Mouse (Mus musculus) liver, embryonic 11.5 days (tissue): ENCODE data around the gene Gm10837. TPM values are rescaled to one million over a fixed set of nuclear protein-coding genes. Genes with fewer than 3 reads are reported as not detected.

Experiments
- ATAC-seq: fragments of 200-750 bp; cut with Nextera tagmentation; replicated peaks from 2 replicates; pipeline ENCODE4 v1.8.0; 2017; ENCODE audit warnings: moderate number of reproducible peaks, mild to moderate bottlenecking, moderate TSS enrichment, moderate library complexity; ENCODE audit not compliant: low FRiP score
- DNase-seq: peaks from one replicate; pipeline ENCODE4 v3.0.0-alpha.2; 2017; ENCODE audit warnings: low spot score
- H3K27ac ChIP-seq: fragments of 300-500 bp; sonication (generic); 2 replicates; pipeline ENCODE4 v1.5.1; 2014; ENCODE audit warnings: mild to moderate bottlenecking, low read depth, low read length, control low read depth
- H3K27me3 ChIP-seq: fragments of 300-500 bp; sonication (generic); replicated peaks from 2 replicates; pipeline ENCODE4 v1.6.1; 2014; ENCODE audit warnings: low read length, mixed read lengths; ENCODE audit not compliant: control insufficient read depth, insufficient read depth
- H3K36me3 ChIP-seq: fragments of 300-500 bp; sonication (generic); 2 replicates; pipeline ENCODE4 v1.6.1; 2014; ENCODE audit warnings: mild to moderate bottlenecking, low read length, moderate library complexity, mixed read lengths; ENCODE audit not compliant: control insufficient read depth, insufficient read depth
- H3K4me1 ChIP-seq: fragments of 300-500 bp; sonication (generic); replicated peaks from 2 replicates; pipeline ENCODE4 v1.6.1; 2014; ENCODE audit warnings: low read length, mixed read lengths; ENCODE audit not compliant: control insufficient read depth, insufficient read depth
- H3K4me2 ChIP-seq: fragments of 300-500 bp; sonication (generic); 2 replicates; pipeline ENCODE4 v1.6.1; 2014; ENCODE audit warnings: mild to moderate bottlenecking, control low read depth, moderate library complexity
- H3K4me3 ChIP-seq: fragments of 300-500 bp; sonication (generic); 2 replicates; pipeline ENCODE4 v1.5.1; 2014; ENCODE audit warnings: low read depth, low read length, control low read depth
- H3K9ac ChIP-seq: fragments of 300-500 bp; sonication (generic); 2 replicates; pipeline ENCODE4 v1.6.1; 2014; ENCODE audit warnings: low read depth, low read length, control low read depth
- H3K9me3 ChIP-seq: fragments of 300-500 bp; sonication (generic); 2 replicates; pipeline ENCODE4 v1.6.1; 2016; ENCODE audit warnings: low read length, inconsistent platforms, mixed read lengths; ENCODE audit not compliant: control insufficient read depth
- WGBS: fragments of 180-500 bp; shearing (Covaris S2); extraction: QIAGEN DNeasy Blood & Tissue Kit; methylation state at CpG from one replicate; pipeline ENCODE4 v1.1.7; 2014; 5-methylcytosine and 5-hydroxymethylcytosine counted together
- polyA plus RNA-seq: library from polyadenylated mRNA; unstranded; fragments of >200 nt; fragmentation: Nextera tagmentation; extraction: Ambion mirVana; gene quantifications from 2 replicates; pipeline ENCODE4 v1.2.1, GENCODE M21; 2014

The Gm10837 gene
- polyA plus RNA-seq, 1 experiment from 2014 or later = not detected

- Histone ChIP-seq H3K27ac (no peak overlapping the region), H3K27me3 (peaks cover 100% of the 10 kb centered on the region), H3K9me3 (no peaks in the 10 kb centered on the region), H3K36me3 (no peaks in the 10 kb centered on the region), H3K4me3 (no peak overlapping the region), H3K4me1 (peaks cover 5% of the 10 kb centered on the region; the same call in 1 of the 2 replicates), H3K9ac (no peak overlapping the region), H3K4me2 (no peak overlapping the region)
- peak; percentile 37 for DNase-seq
- no peak for ATAC-seq
- WGBS = 4% methylated on average over 28 of the region's 28 CpGs
These were observed 21.2 kb upstream of the Gm10837 start for GRCm38 (mm10) chr14:122468971-122469755.

DNA sequence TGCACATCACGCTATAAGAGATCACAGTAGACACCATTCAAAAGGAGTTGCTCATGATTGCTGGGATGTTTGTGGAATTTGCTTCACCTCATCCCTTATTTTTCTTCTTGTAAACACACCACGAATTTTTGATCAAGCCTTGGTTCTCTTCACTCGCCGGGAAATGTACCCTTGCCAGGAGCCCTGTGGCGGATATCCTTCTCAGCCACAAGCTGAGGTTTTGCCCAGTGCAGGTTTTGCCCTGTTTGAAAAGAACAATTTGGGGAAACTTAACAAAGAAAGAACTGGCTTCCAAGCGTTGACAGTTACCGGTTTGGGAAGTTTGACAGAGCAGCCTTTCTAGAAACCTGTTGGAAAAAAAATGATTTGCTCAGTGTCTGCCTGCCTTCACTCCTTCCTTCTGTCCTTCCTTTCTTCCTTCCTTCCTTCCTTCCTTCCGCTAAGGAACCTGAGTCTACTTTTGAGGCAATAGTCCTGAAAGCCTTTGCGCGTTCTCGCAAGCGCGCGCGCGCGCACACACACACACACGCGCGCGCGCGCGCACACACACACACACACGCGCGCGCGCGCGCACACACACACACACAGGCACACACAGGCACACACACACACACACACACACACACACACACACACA, 18.8 kb upstream of the Gm10837 start:
- Histone ChIP-seq H3K4me2 (no peak overlapping the region), H3K27ac (no peak overlapping the region), H3K27me3 (peaks cover 100% of the 10 kb centered on the region), H3K4me3 (no peak overlapping the region), H3K36me3 (no peaks in the 10 kb centered on the region), H3K9me3 (no peaks in the 10 kb centered on the region), H3K9ac (no peak overlapping the region), H3K4me1 (peaks cover 7% of the 10 kb centered on the region; the same call in 1 of the 2 replicates)
- no peak for ATAC-seq
- WGBS = 9% methylated on average over 31 of the region's 31 CpGs
- no peak for DNase-seq

DNA sequence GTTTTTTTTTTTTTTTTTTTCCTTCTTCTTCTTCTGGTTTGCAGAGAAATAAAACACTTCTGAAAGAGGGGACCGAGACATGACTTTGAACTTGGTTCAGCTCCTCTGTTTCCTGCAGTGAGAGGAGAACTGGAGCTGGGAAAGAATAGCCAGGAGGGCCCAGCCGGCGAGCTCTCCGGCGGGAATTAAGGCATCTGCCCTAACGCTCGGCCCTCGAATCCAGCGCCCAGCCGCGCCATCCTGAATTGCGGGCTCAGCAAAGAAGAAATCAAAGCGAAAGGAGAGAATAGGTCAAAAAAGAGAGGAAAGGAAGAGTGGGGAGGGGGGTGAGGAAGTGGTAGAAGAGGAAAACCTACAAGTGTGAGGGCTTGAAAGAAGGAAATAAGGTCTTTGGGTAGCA, 18.2 kb upstream of the Gm10837 start:
- WGBS = 3% methylated on average over 13 of the region's 13 CpGs
- H3K4me3 ChIP-seq = no peak overlapping the region
- ATAC-seq = no peak
- no peaks in the 10 kb centered on the region for H3K9me3 ChIP-seq
- DNase-seq = no peak
- no peak overlapping the region for H3K27ac ChIP-seq
- H3K9ac ChIP-seq = no peak overlapping the region
- peaks cover 7% of the 10 kb centered on the region; the same call in 1 of the 2 replicates for H3K4me1 ChIP-seq
- H3K4me2 ChIP-seq = no peak overlapping the region
- H3K27me3 ChIP-seq = peaks cover 100% of the 10 kb centered on the region
- H3K36me3 ChIP-seq = no peaks in the 10 kb centered on the region

DNA sequence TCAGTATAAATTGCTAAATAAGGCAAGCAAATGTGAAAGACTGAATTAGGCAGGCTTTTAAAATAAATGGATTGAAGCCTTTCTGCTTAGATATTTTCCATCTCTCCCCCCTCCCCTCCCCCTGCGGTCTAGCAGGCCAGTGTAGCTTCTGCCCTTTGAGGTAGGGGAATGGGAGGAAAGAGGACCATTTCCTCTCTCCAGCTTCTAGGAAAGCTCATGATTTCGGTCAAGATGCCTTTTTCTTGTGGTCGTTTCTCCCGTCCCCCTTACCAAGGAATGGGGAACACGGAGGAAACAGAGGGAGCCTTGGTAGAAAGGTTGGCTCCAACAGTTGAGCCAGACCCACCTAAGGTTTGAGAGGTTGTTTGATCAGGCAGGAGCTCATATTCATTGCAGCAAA, 17.7 kb upstream of the Gm10837 start:
- Histone ChIP-seq H3K4me3 (no peak overlapping the region), H3K4me1 (peaks cover 7% of the 10 kb centered on the region; the same call in 1 of the 2 replicates), H3K4me2 (no peak overlapping the region), H3K9ac (no peak overlapping the region), H3K27ac (no peak overlapping the region), H3K9me3 (no peaks in the 10 kb centered on the region), H3K36me3 (no peaks in the 10 kb centered on the region), H3K27me3 (peaks cover 100% of the 10 kb centered on the region)
- no peak for ATAC-seq
- no peak for DNase-seq
- WGBS = 1% methylated on average over 5 of the region's 5 CpGs

DNA sequence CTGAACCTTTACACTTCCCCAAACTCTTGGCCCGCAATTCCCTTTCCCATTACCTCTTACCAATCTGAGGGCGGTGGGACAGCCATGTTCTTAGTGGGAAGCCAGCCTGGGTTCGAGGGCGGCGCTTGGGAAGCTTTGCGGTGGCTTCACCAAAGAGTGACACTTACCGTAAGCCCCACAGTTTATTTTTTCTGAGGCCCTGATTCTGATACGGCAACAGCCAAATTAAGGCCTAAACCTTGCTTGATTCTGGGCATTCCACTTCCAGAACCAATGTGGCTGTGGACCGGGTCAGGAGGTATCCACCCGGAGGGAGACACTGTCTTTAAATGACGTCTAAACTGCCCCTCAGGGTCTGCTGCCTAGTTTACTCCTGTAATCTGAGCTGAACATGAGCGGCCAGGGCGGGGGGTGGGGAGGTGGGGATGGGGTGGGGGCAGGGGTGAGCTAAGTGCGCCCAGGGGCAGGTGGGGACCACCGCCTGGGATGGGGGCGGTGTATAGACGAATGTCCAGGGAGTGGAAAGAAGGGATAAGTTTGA, 17.1 kb upstream of the Gm10837 start:
- H3K9me3 ChIP-seq = no peaks in the 10 kb centered on the region
- H3K9ac ChIP-seq = no peak overlapping the region
- H3K27ac ChIP-seq = no peak overlapping the region
- H3K4me3 ChIP-seq = no peak overlapping the region
- H3K27me3 ChIP-seq = peaks cover 100% of the 10 kb centered on the region
- peaks cover 7% of the 10 kb centered on the region; the same call in 1 of the 2 replicates for H3K4me1 ChIP-seq
- no peaks in the 10 kb centered on the region for H3K36me3 ChIP-seq
- WGBS = 2% methylated on average over 17 of the region's 17 CpGs
- no peak overlapping the region for H3K4me2 ChIP-seq
- ATAC-seq (no peak), DNase-seq (no peak)

DNA sequence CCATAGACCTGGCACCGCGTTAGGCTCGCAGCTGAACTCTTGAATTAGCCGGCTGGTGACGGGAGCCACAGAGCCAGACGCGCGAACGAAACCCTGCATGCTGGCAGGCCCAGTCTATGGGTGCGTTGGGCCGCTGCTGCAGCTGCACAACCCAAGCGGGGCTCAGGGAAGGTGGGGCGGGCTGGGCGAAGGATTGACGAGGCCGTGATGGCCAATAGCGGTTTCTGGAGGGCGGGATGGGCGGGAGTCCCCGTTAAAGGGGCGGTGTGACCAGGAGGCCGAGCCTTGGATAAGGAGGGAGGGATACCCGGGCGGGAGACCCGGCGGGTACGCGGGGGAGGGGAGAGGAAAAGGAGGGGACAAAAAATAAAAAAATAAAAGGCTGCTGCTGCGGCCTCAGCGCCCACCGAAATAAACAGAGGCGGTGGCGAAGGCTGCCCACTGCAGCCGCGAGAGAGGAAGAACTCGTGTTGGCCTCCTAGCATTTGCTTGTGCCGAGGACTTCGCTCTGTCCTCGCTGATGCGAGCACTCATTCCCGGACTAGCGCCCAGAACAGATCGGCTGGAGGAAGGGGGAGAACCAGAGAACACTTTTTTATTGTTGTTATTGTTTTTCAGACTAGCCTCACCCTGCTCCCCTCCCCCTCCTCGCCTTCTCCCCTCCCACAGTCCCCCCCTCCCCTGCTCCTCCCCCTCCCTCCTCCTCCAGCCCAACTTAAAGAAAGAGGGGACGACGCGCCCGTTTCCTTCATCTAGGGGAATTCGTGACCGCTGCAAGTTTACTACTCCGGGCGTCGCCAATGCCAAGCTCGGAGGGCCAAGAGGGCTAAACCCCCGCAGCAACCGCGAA, 16.1 kb upstream of the Gm10837 start:
- WGBS = 1% methylated on average over 55 of the region's 57 CpGs
- peaks cover 100% of the 10 kb centered on the region for H3K27me3 ChIP-seq
- H3K36me3 ChIP-seq = no peaks in the 10 kb centered on the region
- H3K4me3 ChIP-seq = peak overlapping the region; percentile 44
- H3K9me3 ChIP-seq = no peaks in the 10 kb centered on the region
- H3K4me2 ChIP-seq = peak overlapping the region; percentile 62
- H3K4me1 ChIP-seq = peaks cover 7% of the 10 kb centered on the region; the same call in 1 of the 2 replicates
- 0 out of 2 replicates have a peak, but pooled peaks have one; percentile 21 for ATAC-seq
- H3K9ac ChIP-seq = no peak overlapping the region
- peak; percentile 59 for DNase-seq
- no peak overlapping the region for H3K27ac ChIP-seq

DNA sequence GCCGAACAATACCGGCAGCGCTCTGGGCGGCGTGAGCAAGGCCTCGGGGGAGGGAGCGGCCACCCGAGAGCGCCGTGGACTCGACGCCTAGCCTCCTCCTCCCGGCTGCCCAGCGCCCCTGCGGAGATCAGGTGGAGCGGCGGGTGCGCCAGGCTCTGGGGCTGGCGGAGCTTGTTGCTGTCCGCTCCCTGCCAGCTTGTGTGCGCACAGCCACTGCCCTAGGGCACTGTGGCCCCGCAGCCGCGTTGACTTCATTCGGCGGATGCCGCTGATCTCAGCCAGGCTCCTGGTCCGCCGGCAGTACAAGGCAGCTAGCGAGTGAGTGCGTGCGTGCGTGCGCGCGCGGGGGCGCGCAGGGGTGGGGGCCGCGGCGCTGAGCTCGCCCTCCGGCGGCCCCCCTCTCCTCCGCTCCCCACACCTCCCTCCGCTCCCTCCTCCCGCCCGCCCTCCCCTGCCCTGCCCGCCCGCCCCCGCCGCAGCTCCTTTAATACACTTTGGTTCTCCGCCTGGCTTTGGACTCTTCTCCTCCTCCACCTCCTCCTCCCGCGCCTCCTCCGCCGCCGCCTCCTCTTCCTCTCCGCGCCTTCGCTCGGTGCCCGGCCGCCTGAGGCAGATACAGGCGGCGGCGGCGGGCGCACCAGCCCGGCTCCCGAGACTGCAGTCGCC, 15.4 kb upstream of the Gm10837 start, which contains the start of gene Zic2:
Gene Zic2, plus strand, starts transcription at position 545 of the 666 bp plus-strand sequence.
- no peaks in the 10 kb centered on the region for H3K9me3 ChIP-seq
- peak; percentile 9; the same call in 1 of the 2 replicates for ATAC-seq
- peak within 1 kb of the TSS; percentile 62 for H3K4me2 ChIP-seq
- H3K36me3 ChIP-seq = no peaks in the 10 kb centered on the region
- under 1% methylated on average over 53 of the region's 73 CpGs for WGBS
- DNase-seq = peak; percentile 57
- no peak within 1 kb of the TSS for H3K9ac ChIP-seq
- H3K27me3 ChIP-seq = peaks cover 100% of the 10 kb centered on the region
- peak within 1 kb of the TSS; percentile 44 for H3K4me3 ChIP-seq
- H3K4me1 ChIP-seq = peaks cover 7% of the 10 kb centered on the region; the same call in 1 of the 2 replicates
- no peak within 1 kb of the TSS for H3K27ac ChIP-seq
